Mouse (Mus musculus) ES-E14 (cell line): ENCODE results near the gene Dctn1. TPM values are rescaled to one million over a fixed set of nuclear protein-coding genes. Genes with fewer than 3 reads are reported as not detected.

Source experiments
- DNase-seq: peaks from one replicate; pipeline ENCODE4 v3.0.0-alpha.2; 2013; ENCODE audit warnings: low read depth, low spot score
- H3K27ac ChIP-seq: 2 replicates; pipeline ENCODE4 v1.5.1; 2012; ENCODE audit warnings: low read depth, mild to moderate bottlenecking, low read length, moderate library complexity, mixed read lengths; ENCODE audit not compliant: poor library complexity, insufficient read depth, severe bottlenecking
- H3K36me3 ChIP-seq: 2 replicates; pipeline ENCODE4 v1.6.1; 2012; ENCODE audit warnings: mild to moderate bottlenecking, low read length, moderate library complexity, mixed read lengths; ENCODE audit not compliant: control insufficient read depth, poor library complexity, insufficient read depth, severe bottlenecking
- H3K4me1 ChIP-seq, 2 experiments: fragments of 150-350 bp in 1 of 2; sonication (generic) in 1 of 2; 2 replicates each; pipeline ENCODE4 v1.6.1; 2012; ENCODE audit warnings: low read length in 2 of 2, mild to moderate bottlenecking in 1 of 2, mixed read lengths in 1 of 2; ENCODE audit not compliant: control insufficient read depth in 2 of 2, insufficient read depth in 2 of 2, poor library complexity in 1 of 2
- H3K4me3 ChIP-seq, 2 experiments: fragments of 150-350 bp in 1 of 2; sonication (generic) in 1 of 2; 2 replicates each; pipeline ENCODE4 v1.5.1; 2012; ENCODE audit warnings: low read length in 2 of 2, low read depth in 1 of 2, mild to moderate bottlenecking in 1 of 2, mixed read lengths in 1 of 2; ENCODE audit not compliant: insufficient read depth in 1 of 2, poor library complexity in 1 of 2, severe bottlenecking in 1 of 2
- H3K9ac ChIP-seq: 2 replicates; pipeline ENCODE4 v1.6.1; 2012; ENCODE audit warnings: low read depth, mild to moderate bottlenecking, low read length, mixed read lengths; ENCODE audit not compliant: poor library complexity, insufficient read depth, severe bottlenecking
- H3K9me3 ChIP-seq: fragments of 150-350 bp; sonication (generic); 2 replicates; pipeline ENCODE4 v1.6.1; 2012; ENCODE audit warnings: low read depth, mild to moderate bottlenecking, low read length; ENCODE audit not compliant: control insufficient read depth, insufficient read depth
- CHD2 ChIP-seq: IDR thresholded peaks from 2 replicates; pipeline ENCODE4 v1.6.1; 2014; ENCODE audit warnings: mild to moderate bottlenecking, low read depth, low read length, inconsistent platforms
- HCFC1 ChIP-seq: IDR thresholded peaks from 2 replicates; pipeline ENCODE4 v1.6.1; 2012; ENCODE audit warnings: low read length, inconsistent platforms, borderline replicate concordance; ENCODE audit not compliant: insufficient read depth
- MAFK ChIP-seq: IDR thresholded peaks from 2 replicates; pipeline ENCODE4 v1.6.1; 2014; ENCODE audit warnings: mild to moderate bottlenecking, low read depth, low read length, inconsistent platforms; ENCODE audit not compliant: insufficient read depth
- ZC3H11A ChIP-seq: IDR thresholded peaks from 2 replicates; pipeline ENCODE4 v1.6.1; 2012; ENCODE audit warnings: low read depth, mild to moderate bottlenecking, inconsistent platforms, low read length, borderline replicate concordance
- ZNF384 ChIP-seq: IDR thresholded peaks from 2 replicates; pipeline ENCODE4 v1.6.1; 2012; ENCODE audit warnings: low read depth, low read length, inconsistent platforms
- in situ Hi-C, 2 experiments: fragments of 600-800 bp; cut with MboI; formaldehyde crosslinking; loops; one replicate each; pipeline ENCODE4 v1.15.1; 2025; ENCODE audit warnings: low sequenced_read_pairs in 2 of 2, inconsistent platforms in 1 of 2; ENCODE audit not compliant: unreplicated experiment in 2 of 2
- total RNA-seq: library from RNA; depleted of rRNA; stranded (reverse); fragments of 300-350 nt; gene quantifications from 2 replicates; pipeline ENCODE4 v1.2.3, GENCODE M21; 2012; rRNA removed

The Dctn1 gene
- total RNA-seq, 1 experiment, result 40.6 TPM

DNA sequence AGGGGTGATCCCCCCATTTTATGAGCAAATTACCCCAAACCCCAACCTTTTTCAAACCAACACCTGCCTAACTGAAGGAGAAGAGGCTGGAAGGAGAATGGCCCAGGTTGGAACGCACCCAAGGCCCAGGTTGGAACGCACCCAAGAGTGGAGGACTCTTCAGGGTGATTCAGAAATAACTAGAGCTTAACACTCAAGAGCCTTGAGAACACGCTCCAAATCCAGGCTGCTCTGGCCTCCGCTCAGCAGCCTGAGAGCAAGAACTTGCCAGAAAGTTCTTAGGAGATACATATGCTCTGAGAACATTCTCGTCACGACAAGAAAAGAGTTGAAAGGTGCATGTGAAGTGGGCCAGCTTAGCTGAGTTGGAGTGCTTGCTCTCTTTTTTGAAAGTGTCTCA is 79.4 kb downstream of the Dctn1 start:
- Histone ChIP-seq H3K9me3 (no peaks in the 10 kb centered on the region), H3K4me3 (no peak overlapping the region), H3K4me1 (0 out of 4 replicates have a peak, but pooled peaks cover 0 to 2% of the 10 kb centered on the region in 2 experiments), H3K9ac (no peak overlapping the region), H3K27ac (no peak overlapping the region), H3K36me3 (no peaks in the 10 kb centered on the region)
- DNase-seq, result no peak
- in situ Hi-C loops, result no loop called here
- no peak for TF ChIP-seq HCFC1
- no peak for TF ChIP-seq MAFK
- no peak for TF ChIP-seq CHD2
- no peak for TF ChIP-seq ZNF384
- TF ChIP-seq ZC3H11A, result no peak

DNA sequence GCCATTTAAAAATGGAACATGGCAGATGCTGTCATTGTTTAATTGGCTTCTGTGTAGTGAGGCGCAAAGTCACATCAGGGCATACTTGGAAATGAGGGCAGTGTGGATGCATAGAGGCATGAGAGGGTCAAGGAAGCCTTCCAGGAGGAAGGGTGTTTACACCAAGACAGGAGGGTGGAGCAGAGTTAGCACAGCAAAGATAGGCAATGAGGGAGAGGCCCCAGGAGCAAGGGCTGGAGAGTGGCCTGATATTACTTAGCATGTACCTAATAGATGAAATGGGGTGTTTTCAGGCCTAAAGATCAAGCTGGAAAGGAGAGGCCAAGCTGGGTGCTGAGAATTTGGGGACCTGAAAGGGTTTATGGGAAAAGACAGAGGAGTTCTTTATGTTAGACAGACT is 80.3 kb downstream of the Dctn1 start:
- H3K36me3 ChIP-seq, result no peaks in the 10 kb centered on the region
- in situ Hi-C loops, result no loop called here
- no peak for DNase-seq

GRCm38 (mm10) chr6:83246750-83247149 is 81.0 kb downstream of the Dctn1 start:
- Histone ChIP-seq H3K9me3 (no peaks in the 10 kb centered on the region), H3K27ac (no peak overlapping the region), H3K4me3 (no peak overlapping the region), H3K36me3 (no peaks in the 10 kb centered on the region), H3K4me1 (0 out of 4 replicates have a peak, but pooled peaks cover 0 to 2% of the 10 kb centered on the region in 2 experiments), H3K9ac (no peak overlapping the region)
- in situ Hi-C loops, result no loop called here
- no peak for DNase-seq
- TF ChIP-seq MAFK, result no peak
- TF ChIP-seq HCFC1, result no peak
- TF ChIP-seq ZC3H11A, result no peak
- TF ChIP-seq CHD2, result no peak
- no peak for TF ChIP-seq ZNF384

More for the DNA sequence above, 80.3 kb downstream of the Dctn1 start:
- Histone ChIP-seq H3K9me3 (no peaks in the 10 kb centered on the region), H3K4me3 (no peak overlapping the region), H3K4me1 (0 out of 4 replicates have a peak, but pooled peaks cover 0 to 2% of the 10 kb centered on the region in 2 experiments), H3K9ac (no peak overlapping the region), H3K27ac (no peak overlapping the region)
- TF ChIP-seq HCFC1, result no peak
- TF ChIP-seq ZNF384, result no peak
- TF ChIP-seq ZC3H11A, result no peak
- TF ChIP-seq CHD2, result no peak
- TF ChIP-seq MAFK, result no peak

DNA sequence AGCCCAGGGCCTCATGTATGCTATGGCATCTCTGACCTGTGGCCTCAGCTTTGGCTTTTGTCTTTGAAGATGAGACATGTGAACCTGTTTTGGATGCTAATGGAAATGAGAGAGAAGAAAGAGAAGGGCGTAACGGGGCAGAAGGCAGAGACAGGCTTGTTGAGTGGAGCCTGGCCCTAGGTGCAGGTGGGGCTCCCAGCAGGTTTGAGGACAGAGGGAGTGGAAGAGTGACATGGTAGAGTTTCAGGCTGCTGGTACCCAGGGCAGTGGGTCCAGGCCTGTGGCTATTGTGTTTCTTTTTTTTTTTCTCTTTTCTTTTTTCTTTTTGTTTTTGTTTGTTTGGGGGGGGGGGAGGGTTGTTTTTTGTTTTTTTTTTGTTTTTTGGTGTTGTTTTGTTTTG is 81.4 kb downstream of the Dctn1 start:
- H3K4me1 ChIP-seq, result 0 out of 4 replicates have a peak, but pooled peaks cover 0 to 2% of the 10 kb centered on the region in 2 experiments
- no peak for DNase-seq

More for the DNA sequence above, 81.4 kb downstream of the Dctn1 start:
- Histone ChIP-seq H3K9ac (no peak overlapping the region), H3K9me3 (no peaks in the 10 kb centered on the region), H3K4me3 (no peak overlapping the region), H3K27ac (no peak overlapping the region), H3K36me3 (no peaks in the 10 kb centered on the region)
- in situ Hi-C loops, result no loop called here
- TF ChIP-seq MAFK, result no peak
- TF ChIP-seq HCFC1, result no peak
- TF ChIP-seq ZNF384, result no peak
- TF ChIP-seq CHD2, result no peak
- TF ChIP-seq ZC3H11A, result no peak

Other genes with a start within 250 kb of the Dctn1 start
- gene Sema4f, start 226.2 kb upstream of the Dctn1 start, total RNA-seq, result 2.3 and 3.5 TPM in 2 replicates
- 5.7 and 6.8 TPM in 2 replicates for gene M1ap, start 219.0 kb upstream of the Dctn1 start, total RNA-seq
- gene Dok1, start 132.4 kb upstream of the Dctn1 start, total RNA-seq, result 8.5 and 14.9 TPM in 2 replicates
- gene Loxl3, start 131.7 kb upstream of the Dctn1 start, total RNA-seq, result 2.3 and 3.4 TPM in 2 replicates
- gene Aup1, start 111.4 kb upstream of the Dctn1 start, total RNA-seq, result 152 and 242 TPM in 2 replicates
- gene Htra2, start 110.6 kb upstream of the Dctn1 start, total RNA-seq, result 66.8 and 80.3 TPM in 2 replicates
- gene Dqx1, start 108.1 kb upstream of the Dctn1 start, total RNA-seq, result 3.7 and 5.6 TPM in 2 replicates
- 0.58 TPM in 1 of 2 replicates, not detected in the other for gene Tlx2, start 95.6 kb upstream of the Dctn1 start, total RNA-seq
- gene Pcgf1, start 88.1 kb upstream of the Dctn1 start, total RNA-seq, result 12.7 and 14.7 TPM in 2 replicates
- 0.42 and 0.62 TPM in 2 replicates for gene Lbx2, start 79.6 kb upstream of the Dctn1 start, total RNA-seq
- 4.6 and 4.7 TPM in 2 replicates for gene Ccdc142, start 64.3 kb upstream of the Dctn1 start, total RNA-seq
- gene Gm42688, start 64.3 kb upstream of the Dctn1 start, total RNA-seq, result 1.3 and 1.8 TPM in 2 replicates
- 50.5 and 53.9 TPM in 2 replicates for gene Mrpl53, start 56.9 kb upstream of the Dctn1 start, total RNA-seq
- gene Mogs, start 50.4 kb upstream of the Dctn1 start, total RNA-seq, result 42.3 and 92.6 TPM in 2 replicates
- 47.5 and 63.8 TPM in 2 replicates for gene Wbp1, start 44.4 kb upstream of the Dctn1 start, total RNA-seq
- gene Ino80b, start 40.5 kb upstream of the Dctn1 start, total RNA-seq, result 19.2 and 21.2 TPM in 2 replicates
- gene Rtkn, start 30.5 kb upstream of the Dctn1 start, total RNA-seq, result 20.0 and 32.4 TPM in 2 replicates
- 3.7 and 4.3 TPM in 2 replicates for gene Wdr54, start 9.5 kb upstream of the Dctn1 start, total RNA-seq
- gene 1700003E16Rik, start 9.5 kb upstream of the Dctn1 start, total RNA-seq, result 0.31 and 0.53 TPM in 2 replicates
- gene Slc4a5, start 53.9 kb downstream of the Dctn1 start, total RNA-seq, result 100 and 104 TPM in 2 replicates
- 73.0 and 80.4 TPM in 2 replicates for gene Mthfd2, start 160.0 kb downstream of the Dctn1 start, total RNA-seq
- 32.9 and 53.4 TPM in 2 replicates for gene Mob1a, start 160.1 kb downstream of the Dctn1 start, total RNA-seq
- 13.1 and 24.5 TPM in 2 replicates for gene Bola3, start 183.2 kb downstream of the Dctn1 start, total RNA-seq